Mouse (Mus musculus) heart, postnatal 0 days (tissue): ENCODE measurements around the gene Phgdh. TPM values are rescaled to one million over a fixed set of nuclear protein-coding genes. Genes with fewer than 3 reads are reported as not detected.
"Not testable (repeated sequence)": the region's sequence is repeated elsewhere in the genome, so short reads cannot be mapped to it uniquely, and the experiment has no call there.

Experiments used
- ATAC-seq: fragments of 200-750 bp; cut with Nextera tagmentation; 2 replicates; pipeline ENCODE4 v1.8.0; 2017; ENCODE audit warnings: low read depth, moderate number of reproducible peaks, moderate library complexity; ENCODE audit not compliant: insufficient read depth
- DNase-seq: peaks from one replicate; pipeline ENCODE4 v3.0.0-alpha.2; 2016; ENCODE audit warnings: low spot score
- H3K27ac ChIP-seq: fragments of 300-500 bp; sonication (generic); 2 replicates; pipeline ENCODE4 v1.5.1; 2014; ENCODE audit warnings: low read depth, mild to moderate bottlenecking
- H3K27me3 ChIP-seq: fragments of 300-500 bp; sonication (generic); 2 replicates; pipeline ENCODE4 v1.6.1; 2014; ENCODE audit warnings: low read length, mixed read lengths; ENCODE audit not compliant: control insufficient read depth, insufficient read depth
- H3K36me3 ChIP-seq: fragments of 300-500 bp; sonication (generic); replicated peaks from 2 replicates; pipeline ENCODE4 v1.6.1; 2014; ENCODE audit warnings: low read length, mixed read lengths; ENCODE audit not compliant: control insufficient read depth, insufficient read depth
- H3K4me1 ChIP-seq: fragments of 300-500 bp; sonication (generic); 2 replicates; pipeline ENCODE4 v1.6.1; 2014; ENCODE audit warnings: antibody characterized with exemption; ENCODE audit not compliant: control insufficient read depth, insufficient read depth
- H3K4me2 ChIP-seq: fragments of 300-500 bp; sonication (generic); 2 replicates; pipeline ENCODE4 v1.6.1; 2014; ENCODE audit warnings: low read depth, mild to moderate bottlenecking, low read length, moderate library complexity
- H3K4me3 ChIP-seq: fragments of 300-500 bp; sonication (generic); 2 replicates; pipeline ENCODE4 v1.5.1; 2014; ENCODE audit warnings: low read depth, low read length
- H3K9ac ChIP-seq: fragments of 300-500 bp; sonication (generic); replicated peaks from 2 replicates; pipeline ENCODE4 v1.6.1; 2014; ENCODE audit warnings: low read depth, low read length, mixed read lengths
- H3K9me3 ChIP-seq: fragments of 300-500 bp; sonication (generic); replicated peaks from 2 replicates; pipeline ENCODE4 v1.6.1; 2016; ENCODE audit warnings: low read length; ENCODE audit not compliant: control insufficient read depth
- CTCF ChIP-seq: IDR thresholded peaks from 2 replicates; pipeline ENCODE4 v1.5.1; 2016; ENCODE audit warnings: antibody characterized with exemption, control low read depth, low read depth
- EP300 ChIP-seq: IDR thresholded peaks from 2 replicates; pipeline ENCODE4 v1.6.1; 2016; ENCODE audit warnings: antibody characterized with exemption, low read depth
- WGBS: fragments of 180-500 bp; shearing (Covaris S2); extraction: QIAGEN DNeasy Blood & Tissue Kit; methylation state at CpG from one replicate; pipeline ENCODE4 v1.1.7; 2014; 5-methylcytosine and 5-hydroxymethylcytosine counted together
- polyA plus RNA-seq: library from polyadenylated mRNA; unstranded; fragments of >200 nt; fragmentation: Nextera tagmentation; extraction: Ambion mirVana; gene quantifications from 2 replicates; pipeline ENCODE4 v1.2.1, GENCODE M21; 2015
- total RNA-seq: library from RNA; depleted of rRNA; stranded (reverse); fragments of >200 nt; gene quantifications from 2 replicates; pipeline ENCODE4 v1.2.3, GENCODE M21; 2014; ENCODE audit warnings: low replicate concordance; rRNA removed

The Phgdh gene
- 19.7 and 43.2 TPM in 2 replicates for total RNA-seq
- polyA plus RNA-seq = 15.2 and 15.5 TPM in 2 replicates

DNA sequence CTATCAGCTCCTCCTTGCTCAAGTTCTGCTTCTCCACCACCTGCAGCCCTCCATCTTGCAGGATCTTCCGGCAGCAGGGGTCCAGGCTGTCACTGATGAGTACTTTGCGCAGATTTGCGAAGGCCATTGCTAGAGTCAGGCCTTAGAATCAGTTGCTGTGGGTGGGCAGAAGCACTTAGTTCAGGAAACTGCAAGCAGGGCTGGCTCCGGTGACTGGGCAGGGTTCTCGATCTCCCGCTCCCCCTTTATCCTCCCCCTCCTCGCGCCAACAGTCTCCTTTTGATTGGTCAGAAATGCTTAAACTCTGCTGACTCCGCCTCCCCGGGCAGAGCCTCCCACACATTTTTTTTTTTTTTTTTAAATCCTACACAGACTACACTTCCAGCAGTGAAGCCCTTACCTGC lies at the start of gene Phgdh:
Phgdh (minus strand) TSS at position 285 of the 404 bp plus-strand sequence.
- WGBS = under 1% methylated on average over 10 of the region's 10 CpGs
- H3K36me3 ChIP-seq, H3K27me3 ChIP-seq, H3K27ac ChIP-seq, H3K9me3 ChIP-seq, H3K4me1 ChIP-seq: not testable (repeated sequence)
- ATAC-seq (peak; percentile 71), DNase-seq (peak; percentile 39)
- H3K4me3 ChIP-seq = peak within 1 kb of the TSS; percentile 58
- peak within 1 kb of the TSS; percentile 86 for H3K4me2 ChIP-seq
- H3K9ac ChIP-seq = peak within 1 kb of the TSS; percentile 38; the same call in 1 of the 2 replicates

DNA sequence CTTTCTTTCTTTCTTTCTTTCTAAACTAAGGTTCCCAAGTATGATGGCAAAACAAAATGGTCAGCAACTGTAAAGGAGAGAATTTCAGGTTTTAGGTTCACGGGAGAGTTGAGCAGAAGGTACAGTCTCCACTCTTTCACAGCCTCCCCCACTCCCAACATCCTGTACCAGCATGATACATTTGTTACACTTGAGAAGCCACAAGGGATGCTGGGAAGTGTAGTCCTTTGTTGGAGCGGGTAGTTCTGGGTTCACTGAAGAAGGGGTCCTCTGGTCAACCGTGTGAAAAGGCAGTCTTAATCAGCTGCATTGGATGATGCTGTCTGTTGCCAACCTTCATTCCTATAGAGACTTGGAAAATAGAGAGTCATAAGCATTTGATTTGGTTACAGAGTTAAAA lies 49.5 kb upstream of the Phgdh start:
- H3K4me1 ChIP-seq = peaks cover 21% of the 10 kb centered on the region; the same call in 1 of the 2 replicates
- no peak overlapping the region for H3K4me3 ChIP-seq
- WGBS = 61% methylated on average over 3 of the region's 3 CpGs
- H3K4me2 ChIP-seq = no peak overlapping the region
- ATAC-seq (peak; percentile 36; the same call in 1 of the 2 replicates), DNase-seq (no peak)
- H3K36me3 ChIP-seq = no peaks in the 10 kb centered on the region
- no peak overlapping the region for H3K9ac ChIP-seq
- TF ChIP-seq CTCF (no peak), EP300 (no peak)
- H3K9me3 ChIP-seq = no peaks in the 10 kb centered on the region
- no peak overlapping the region for H3K27ac ChIP-seq
- H3K27me3 ChIP-seq = no peaks in the 10 kb centered on the region

- WGBS = 87% methylated on average over 7 of the region's 7 CpGs
These were observed 48.0 kb upstream of the Phgdh start for GRCm38 (mm10) chr3:98387756-98388155.

DNA sequence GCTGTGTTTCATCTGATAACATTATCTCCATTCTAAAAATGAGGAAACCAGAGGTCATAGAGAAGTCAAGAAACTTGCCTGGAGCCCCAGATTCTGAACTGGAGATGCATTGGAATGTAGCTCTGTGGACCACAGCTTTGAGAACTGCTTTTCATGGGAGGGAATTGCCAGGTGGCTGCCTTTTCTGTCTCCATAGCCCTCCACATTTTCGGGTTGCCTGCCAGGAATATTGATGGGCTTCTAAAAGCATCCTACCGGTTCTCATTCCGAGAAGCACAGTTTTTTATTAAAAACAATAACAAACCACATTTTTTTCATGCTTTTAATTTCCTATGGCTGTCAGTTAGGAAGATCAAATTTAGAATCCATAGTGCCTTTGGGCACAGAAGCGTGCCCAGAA lies 47.3 kb upstream of the Phgdh start:
- ATAC-seq (no peak), DNase-seq (no peak)
- Histone ChIP-seq H3K4me1 (peaks cover 36% of the 10 kb centered on the region), H3K27me3 (no peaks in the 10 kb centered on the region), H3K9ac (no peak overlapping the region), H3K4me3 (no peak overlapping the region), H3K4me2 (no peak overlapping the region), H3K36me3 (no peaks in the 10 kb centered on the region), H3K9me3 (no peaks in the 10 kb centered on the region), H3K27ac (no peak overlapping the region)
- 65% methylated on average over 4 of the region's 4 CpGs for WGBS
- no peak for TF ChIP-seq CTCF
- no peak for TF ChIP-seq EP300

More at GRCm38 (mm10) chr3:98387756-98388155, 48.0 kb upstream of the Phgdh start:
- H3K27me3 ChIP-seq = no peaks in the 10 kb centered on the region
- no peak for ATAC-seq
- no peak overlapping the region for H3K27ac ChIP-seq
- no peak for TF ChIP-seq EP300
- no peak for TF ChIP-seq CTCF
- no peak overlapping the region for H3K4me3 ChIP-seq
- no peaks in the 10 kb centered on the region for H3K9me3 ChIP-seq
- H3K36me3 ChIP-seq = no peaks in the 10 kb centered on the region
- peaks cover 36% of the 10 kb centered on the region for H3K4me1 ChIP-seq
- no peak overlapping the region for H3K4me2 ChIP-seq
- DNase-seq = no peak
- H3K9ac ChIP-seq = no peak overlapping the region

GRCm38 (mm10) chr3:98383024-98383790 lies 43.4 kb upstream of the Phgdh start:
- peak overlapping the region; percentile 85 for H3K27ac ChIP-seq
- H3K27me3 ChIP-seq = no peaks in the 10 kb centered on the region
- H3K4me3 ChIP-seq = peak overlapping the region; percentile 77
- no peaks in the 10 kb centered on the region for H3K9me3 ChIP-seq
- ATAC-seq (no peak), DNase-seq (peak; percentile 11)
- peak overlapping the region; percentile 66 for H3K9ac ChIP-seq
- no peaks in the 10 kb centered on the region for H3K36me3 ChIP-seq
- peak overlapping the region; percentile 99 for H3K4me2 ChIP-seq
- TF ChIP-seq EP300 (no peak), CTCF (no peak)
- H3K4me1 ChIP-seq = peaks cover 23% of the 10 kb centered on the region
- WGBS = 10% methylated on average over 21 of the region's 21 CpGs
